Mouse (Mus musculus) hindbrain, embryonic 14.5 days (tissue): ENCODE data around the gene Mrpl9. TPM values are rescaled to one million over a fixed set of nuclear protein-coding genes. Genes with fewer than 3 reads are reported as not detected.
A peak's percentile ranks its signal among the peaks of the same experiment; 100 is the strongest.

Experiments used
- ATAC-seq: fragments of 200-750 bp; cut with Nextera tagmentation; 2 replicates; pipeline ENCODE4 v1.8.0; 2017; ENCODE audit warnings: moderate number of reproducible peaks, mild to moderate bottlenecking, moderate TSS enrichment, moderate library complexity; ENCODE audit not compliant: low FRiP score
- DNase-seq: peaks from one replicate; pipeline ENCODE4 v3.0.0-alpha.2; 2015; ENCODE audit warnings: low spot score
- H3K27ac ChIP-seq: fragments of 300-500 bp; sonication (generic); 2 replicates; pipeline ENCODE4 v1.5.1; 2014; ENCODE audit warnings: mild to moderate bottlenecking, moderate library complexity
- H3K27me3 ChIP-seq: fragments of 300-500 bp; sonication (generic); 2 replicates; pipeline ENCODE4 v1.6.1; 2014; ENCODE audit warnings: mild to moderate bottlenecking, low read length, mixed read lengths; ENCODE audit not compliant: control insufficient read depth, insufficient read depth
- H3K36me3 ChIP-seq: fragments of 300-500 bp; sonication (generic); replicated peaks from 2 replicates; pipeline ENCODE4 v1.6.1; 2014; ENCODE audit not compliant: control insufficient read depth, insufficient read depth
- H3K4me1 ChIP-seq: fragments of 300-500 bp; sonication (generic); replicated peaks from 2 replicates; pipeline ENCODE4 v1.6.1; 2014; ENCODE audit warnings: antibody characterized with exemption, low read length, mixed read lengths; ENCODE audit not compliant: control insufficient read depth, insufficient read depth
- H3K4me2 ChIP-seq: fragments of 300-500 bp; sonication (generic); replicated peaks from 2 replicates; pipeline ENCODE4 v1.6.1; 2014; ENCODE audit warnings: mild to moderate bottlenecking, moderate library complexity
- H3K4me3 ChIP-seq: fragments of 300-500 bp; sonication (generic); replicated peaks from 2 replicates; pipeline ENCODE4 v1.5.1; 2014; ENCODE audit warnings: mild to moderate bottlenecking, low read length
- H3K9ac ChIP-seq: fragments of 300-500 bp; sonication (generic); 2 replicates; pipeline ENCODE4 v1.6.1; 2014
- H3K9me3 ChIP-seq: fragments of 300-500 bp; sonication (generic); 2 replicates; pipeline ENCODE4 v1.6.1; 2016; ENCODE audit warnings: low read length; ENCODE audit not compliant: control insufficient read depth
- WGBS: fragments of 180-500 bp; shearing (Covaris S2); extraction: QIAGEN DNeasy Blood & Tissue Kit; methylation state at CpG from one replicate; pipeline ENCODE4 v1.1.7; 2014; 5-methylcytosine and 5-hydroxymethylcytosine counted together
- polyA plus RNA-seq: library from polyadenylated mRNA; unstranded; fragments of >200 nt; fragmentation: Nextera tagmentation; extraction: Ambion mirVana; gene quantifications from 2 replicates; pipeline ENCODE4 v1.2.1, GENCODE M21; 2014

The Mrpl9 gene
- polyA plus RNA-seq, 1 experiment from 2014 or later: 59.9 TPM

DNA sequence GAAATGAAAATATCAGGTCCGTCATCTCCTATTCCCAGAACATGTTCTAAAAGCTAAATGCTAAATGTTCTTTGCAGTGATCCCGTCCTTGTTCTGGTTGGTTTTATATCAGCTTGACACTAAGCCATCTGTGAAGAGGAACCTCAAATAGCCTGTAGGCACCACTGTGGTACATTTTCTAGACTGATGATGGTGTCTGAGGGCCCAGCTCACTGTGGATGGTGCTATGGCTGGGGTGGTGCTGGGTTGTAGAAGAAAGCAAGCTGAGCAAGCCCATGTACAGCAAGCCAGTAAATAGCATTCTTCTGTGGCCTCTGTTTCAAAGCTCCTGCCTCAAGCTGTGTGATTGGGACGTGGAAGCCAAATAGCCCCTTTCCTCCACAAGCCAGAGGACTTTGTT, 13.9 kb downstream of the Mrpl9 start:
- ATAC-seq: no peak
- 0 out of 2 replicates have a peak overlapping the region, but pooled peaks have one; percentile 53 for H3K27ac ChIP-seq
- H3K4me1 ChIP-seq: no peaks in the 10 kb centered on the region
- peak overlapping the region; percentile 42; the same call in 1 of the 2 replicates for H3K4me2 ChIP-seq
- no peaks in the 10 kb centered on the region for H3K27me3 ChIP-seq
- no peak overlapping the region; the same call in 1 of the 2 replicates for H3K4me3 ChIP-seq
- H3K9me3 ChIP-seq: no peaks in the 10 kb centered on the region
- no peak overlapping the region for H3K9ac ChIP-seq
- H3K36me3 ChIP-seq: no peaks in the 10 kb centered on the region
- WGBS: 77% methylated on average over 3 of the region's 3 CpGs
- no peak for DNase-seq

DNA sequence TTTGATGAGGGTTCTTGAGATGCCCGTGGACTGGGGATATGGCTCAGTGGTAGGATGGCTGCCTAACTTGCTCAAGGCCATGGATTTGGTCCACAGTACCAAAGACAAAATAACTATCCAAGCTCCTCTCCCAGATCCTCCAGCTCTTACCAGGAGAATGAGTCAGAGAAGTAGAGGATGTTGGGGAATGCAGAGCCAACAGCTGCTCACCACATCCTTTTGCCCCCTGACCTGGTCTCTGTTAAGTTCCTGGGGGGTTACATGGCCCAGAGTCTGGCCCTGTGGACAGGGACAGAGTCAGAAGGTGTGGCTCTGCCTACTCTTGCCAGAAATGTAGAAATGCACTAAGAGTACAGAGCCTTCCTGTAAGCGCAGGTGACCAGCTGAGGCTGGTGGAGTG, 16.7 kb downstream of the Mrpl9 start:
- Histone ChIP-seq H3K4me1 (peaks cover 14% of the 10 kb centered on the region), H3K9me3 (no peaks in the 10 kb centered on the region), H3K27ac (no peak overlapping the region), H3K4me2 (no peak overlapping the region), H3K36me3 (no peaks in the 10 kb centered on the region), H3K27me3 (no peaks in the 10 kb centered on the region), H3K9ac (no peak overlapping the region), H3K4me3 (no peak overlapping the region)
- DNase-seq (no peak), ATAC-seq (no peak)
- 97% methylated on average over 2 of the region's 2 CpGs for WGBS

DNA sequence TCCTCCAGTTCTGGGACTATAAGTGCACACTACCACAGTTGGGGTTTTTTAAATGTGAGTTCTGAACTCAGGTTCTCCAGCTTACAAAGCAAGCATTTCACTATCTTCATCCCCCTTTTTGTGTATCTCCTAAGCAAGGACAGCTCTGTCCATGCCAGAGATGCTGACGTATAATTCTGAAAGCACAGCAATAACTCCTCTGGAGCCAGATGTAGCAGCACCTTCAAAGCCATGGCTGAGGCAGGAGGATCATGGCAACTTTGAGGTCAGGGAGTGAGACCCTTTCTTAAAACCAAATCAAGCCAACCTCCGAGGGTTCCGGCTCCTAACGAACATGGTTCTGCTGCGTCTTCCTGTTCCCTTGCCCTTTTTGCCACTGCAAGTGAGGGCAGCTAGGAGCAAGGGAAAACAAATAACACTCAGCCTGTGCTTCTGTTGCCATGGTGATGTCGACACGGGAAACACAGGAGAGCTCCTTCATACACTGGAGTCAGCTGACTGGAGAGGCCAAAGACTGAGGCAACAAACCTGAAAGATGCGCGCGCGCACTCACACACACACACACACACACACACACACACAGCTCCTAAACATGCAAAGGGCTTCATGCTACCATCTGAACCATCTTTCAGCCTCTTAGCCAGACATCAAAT, 20.9 kb downstream of the Mrpl9 start:
- H3K27me3 ChIP-seq: no peaks in the 10 kb centered on the region
- no peak overlapping the region for H3K4me2 ChIP-seq
- peak overlapping the region; percentile 92 for H3K27ac ChIP-seq
- 18% methylated on average over 11 of the region's 11 CpGs for WGBS
- H3K9ac ChIP-seq: no peak overlapping the region; the same call in 1 of the 2 replicates
- peaks cover 30% of the 10 kb centered on the region for H3K4me1 ChIP-seq
- ATAC-seq (peak; percentile 80), DNase-seq (peak; percentile 71)
- no peak overlapping the region for H3K4me3 ChIP-seq
- no peaks in the 10 kb centered on the region for H3K36me3 ChIP-seq
- no peaks in the 10 kb centered on the region for H3K9me3 ChIP-seq

DNA sequence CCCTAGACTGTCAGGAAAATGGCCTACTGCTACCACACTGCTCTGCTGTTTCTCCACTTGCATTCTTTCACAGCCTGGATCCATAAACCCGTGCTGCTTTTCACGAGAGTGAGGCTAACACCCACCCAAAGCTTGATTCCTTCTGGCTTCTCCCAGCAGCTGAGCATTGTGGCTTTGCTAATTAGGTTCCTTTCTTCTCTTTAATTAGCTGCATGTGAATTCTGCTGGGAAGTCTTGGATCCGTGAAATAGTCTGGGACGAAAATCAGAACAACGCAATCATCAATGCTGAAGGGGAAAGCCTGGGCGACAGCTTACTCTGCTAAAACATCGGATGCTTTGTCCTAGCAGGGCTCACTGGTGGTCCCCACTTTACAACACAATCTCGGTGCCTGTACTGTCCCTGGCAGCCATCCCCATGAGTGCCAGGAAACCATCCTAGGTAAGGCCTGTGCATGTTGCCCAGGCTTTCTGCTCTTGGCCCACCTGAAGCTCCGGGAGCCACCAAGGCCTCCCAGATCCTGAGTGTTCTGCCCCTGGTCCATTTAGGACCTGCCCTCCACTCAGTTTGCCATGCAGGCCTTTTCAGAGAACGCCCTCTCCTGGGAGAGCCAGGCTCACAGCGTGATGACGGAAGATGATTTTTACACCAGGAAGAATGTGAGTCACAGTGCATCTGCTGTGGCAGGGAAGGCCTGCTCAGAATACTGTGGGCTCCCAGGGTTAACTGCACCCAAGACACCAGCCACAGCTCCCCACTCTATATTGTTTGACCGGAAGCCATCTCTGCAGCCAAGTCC, 22.7 kb downstream of the Mrpl9 start:
- peak; percentile 83 for ATAC-seq
- H3K9ac ChIP-seq: peak overlapping the region; percentile 16
- DNase-seq: peak; percentile 52

DNA sequence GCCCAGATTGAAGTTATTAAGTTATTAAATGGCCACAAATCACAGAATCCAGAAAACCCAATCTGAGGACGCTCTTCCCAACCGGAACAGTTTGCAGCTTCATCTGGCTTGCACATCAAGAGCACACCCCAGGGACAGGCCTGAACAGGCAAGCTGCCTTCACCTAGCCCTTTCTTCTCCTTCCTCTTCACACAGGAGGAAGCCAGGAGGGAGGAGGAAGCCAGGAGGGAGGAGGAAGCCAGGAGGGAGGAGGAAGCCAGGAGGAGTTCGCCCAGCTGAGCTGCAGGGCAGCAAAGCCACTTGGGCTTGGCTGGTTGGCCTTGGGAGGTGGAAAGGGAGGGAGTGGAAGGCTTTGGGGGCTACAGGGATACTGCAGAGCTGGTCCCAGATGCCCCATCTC, 25.8 kb downstream of the Mrpl9 start:
- H3K27ac ChIP-seq: no peak overlapping the region
- H3K27me3 ChIP-seq: no peaks in the 10 kb centered on the region
- ATAC-seq: no peak
- H3K4me3 ChIP-seq: no peak overlapping the region
- no peak overlapping the region for H3K9ac ChIP-seq
- WGBS: 71% methylated on average over 3 of the region's 3 CpGs
- H3K4me2 ChIP-seq: no peak overlapping the region
- H3K9me3 ChIP-seq: no peaks in the 10 kb centered on the region
- DNase-seq: no peak
- H3K36me3 ChIP-seq: no peaks in the 10 kb centered on the region
- peaks cover 34% of the 10 kb centered on the region for H3K4me1 ChIP-seq

More for the DNA sequence above, 22.7 kb downstream of the Mrpl9 start:
- no peaks in the 10 kb centered on the region for H3K27me3 ChIP-seq
- peak overlapping the region; percentile 92 for H3K27ac ChIP-seq
- H3K4me2 ChIP-seq: no peak overlapping the region
- no peak overlapping the region for H3K4me3 ChIP-seq
- WGBS: 31% methylated on average over 13 of the region's 13 CpGs
- H3K4me1 ChIP-seq: peaks cover 30% of the 10 kb centered on the region
- no peaks in the 10 kb centered on the region for H3K36me3 ChIP-seq
- no peaks in the 10 kb centered on the region for H3K9me3 ChIP-seq

DNA sequence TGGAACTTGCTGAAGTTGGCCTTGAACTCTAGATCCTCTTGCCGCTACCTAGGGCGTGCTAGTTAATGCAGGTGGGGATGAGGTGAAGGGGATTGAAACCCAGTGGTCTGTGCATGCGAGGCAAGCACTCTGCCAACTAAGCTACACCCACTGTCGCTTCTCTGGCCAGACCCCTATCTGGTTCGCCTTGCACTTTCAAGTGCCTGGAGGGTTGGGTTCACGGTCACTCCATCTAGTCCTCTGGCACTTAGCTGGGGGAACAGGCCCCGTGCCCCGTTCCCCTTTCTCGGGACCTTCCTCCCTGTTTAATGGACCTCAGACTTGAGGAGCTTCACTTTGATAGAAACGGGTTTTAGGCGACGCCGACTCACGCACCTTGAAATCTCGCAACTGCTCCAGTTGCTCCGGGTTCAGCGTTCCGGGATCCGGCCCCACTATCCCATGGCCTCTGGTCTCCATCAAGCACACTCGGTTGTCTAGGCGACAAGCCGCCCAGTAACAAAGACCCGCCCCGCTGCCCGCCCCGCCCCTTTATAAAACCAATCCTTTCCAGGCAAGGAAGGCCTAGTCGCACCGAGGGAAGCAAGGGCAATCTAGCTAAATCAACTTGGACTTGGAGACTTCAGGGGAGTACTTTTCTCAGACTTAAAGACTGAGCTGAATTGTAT, 29.5 kb downstream of the Mrpl9 start:
- H3K9me3 ChIP-seq: no peaks in the 10 kb centered on the region
- H3K36me3 ChIP-seq: no peaks in the 10 kb centered on the region
- 0 out of 2 replicates have a peak overlapping the region, but pooled peaks have one; percentile 28 for H3K9ac ChIP-seq
- 10% methylated on average over 28 of the region's 28 CpGs for WGBS
- H3K4me2 ChIP-seq: peak overlapping the region; percentile 53
- ATAC-seq: peak; percentile 54; the same call in 1 of the 2 replicates
- peaks cover 19% of the 10 kb centered on the region for H3K4me1 ChIP-seq
- H3K27ac ChIP-seq: 0 out of 2 replicates have a peak overlapping the region, but pooled peaks have one; percentile 23
- DNase-seq: no peak
- peak overlapping the region; percentile 21 for H3K4me3 ChIP-seq
- H3K27me3 ChIP-seq: no peaks in the 10 kb centered on the region

DNA sequence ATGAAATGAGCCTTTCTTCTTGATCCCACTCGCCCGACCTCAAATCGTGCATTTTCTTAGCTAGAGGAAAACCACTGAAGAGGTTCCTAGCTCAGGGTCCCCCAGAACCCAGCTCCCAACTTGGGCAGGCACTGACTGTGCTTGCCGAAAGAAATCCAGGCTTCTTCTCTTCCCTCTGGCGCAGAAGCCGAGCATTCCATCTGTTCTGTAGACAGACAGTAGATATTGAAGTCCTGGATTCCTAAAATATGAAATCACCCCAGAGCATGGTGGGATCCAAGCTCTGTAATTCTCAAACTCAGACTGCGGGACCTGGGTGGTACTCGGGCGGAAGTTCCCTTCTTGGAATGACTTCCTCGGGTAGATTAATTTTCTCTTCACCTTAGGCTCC, 30.0 kb downstream of the Mrpl9 start:
- no peak overlapping the region for H3K9ac ChIP-seq
- peaks cover 19% of the 10 kb centered on the region for H3K4me1 ChIP-seq
- no peak overlapping the region for H3K4me3 ChIP-seq
- ATAC-seq (no peak), DNase-seq (no peak)
- peak overlapping the region; percentile 53; the same call in 1 of the 2 replicates for H3K4me2 ChIP-seq
- H3K27me3 ChIP-seq: no peaks in the 10 kb centered on the region
- no peaks in the 10 kb centered on the region for H3K9me3 ChIP-seq
- no peaks in the 10 kb centered on the region for H3K36me3 ChIP-seq
- WGBS: 48% methylated on average over 10 of the region's 10 CpGs
- H3K27ac ChIP-seq: peak overlapping the region; percentile 23; the same call in 1 of the 2 replicates

DNA sequence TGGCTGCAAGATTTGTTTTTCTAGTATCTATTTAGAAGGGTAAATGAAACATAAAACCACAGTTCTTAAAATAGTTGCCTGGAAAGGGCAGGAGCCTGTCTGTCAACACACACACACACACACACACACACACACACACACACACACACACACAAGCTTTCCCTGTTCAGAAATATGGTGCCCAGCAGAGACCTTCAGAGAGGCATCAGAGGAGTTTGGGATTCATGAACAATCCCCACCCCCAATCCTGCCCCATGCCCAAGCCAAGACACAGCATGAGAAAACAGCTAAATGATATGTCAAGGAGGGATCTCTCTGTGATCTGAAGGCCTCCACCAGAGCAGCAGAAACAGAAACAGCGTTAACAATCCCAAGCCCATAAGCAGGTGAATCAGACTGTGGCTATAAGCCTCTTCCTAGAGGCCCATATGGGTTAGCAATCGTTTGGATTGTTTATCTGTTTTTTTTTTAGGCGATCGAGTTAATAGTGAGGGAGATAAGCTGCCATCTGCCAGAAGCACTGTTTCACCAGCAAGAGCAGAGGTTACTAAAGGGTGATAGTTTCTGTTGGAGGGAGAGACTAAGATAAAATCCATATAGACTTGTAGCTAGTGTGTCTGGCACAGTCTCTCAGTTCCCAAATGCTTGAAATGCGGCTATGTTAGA, 30.6 kb downstream of the Mrpl9 start:
- DNase-seq (no peak), ATAC-seq (no peak)
- no peak overlapping the region for H3K4me2 ChIP-seq
- peaks cover 19% of the 10 kb centered on the region for H3K4me1 ChIP-seq
- H3K27me3 ChIP-seq: no peaks in the 10 kb centered on the region
- H3K9me3 ChIP-seq: no peaks in the 10 kb centered on the region
- H3K9ac ChIP-seq: no peak overlapping the region
- WGBS: 78% methylated on average over 5 of the region's 5 CpGs
- H3K4me3 ChIP-seq: no peak overlapping the region
- no peaks in the 10 kb centered on the region for H3K36me3 ChIP-seq
- no peak overlapping the region for H3K27ac ChIP-seq
